Mouse (Mus musculus) urinary bladder, postnatal 14 days (tissue): ENCODE data around the gene Elovl2.
"Not testable (repeated sequence)": the region's sequence is repeated elsewhere in the genome, so short reads cannot be mapped to it uniquely, and the experiment has no call there.

Source experiments
- DNase-seq: peaks from one replicate; pipeline ENCODE4 v3.0.0; 2021; ENCODE audit warnings: low spot score

The Elovl2 gene

DNA sequence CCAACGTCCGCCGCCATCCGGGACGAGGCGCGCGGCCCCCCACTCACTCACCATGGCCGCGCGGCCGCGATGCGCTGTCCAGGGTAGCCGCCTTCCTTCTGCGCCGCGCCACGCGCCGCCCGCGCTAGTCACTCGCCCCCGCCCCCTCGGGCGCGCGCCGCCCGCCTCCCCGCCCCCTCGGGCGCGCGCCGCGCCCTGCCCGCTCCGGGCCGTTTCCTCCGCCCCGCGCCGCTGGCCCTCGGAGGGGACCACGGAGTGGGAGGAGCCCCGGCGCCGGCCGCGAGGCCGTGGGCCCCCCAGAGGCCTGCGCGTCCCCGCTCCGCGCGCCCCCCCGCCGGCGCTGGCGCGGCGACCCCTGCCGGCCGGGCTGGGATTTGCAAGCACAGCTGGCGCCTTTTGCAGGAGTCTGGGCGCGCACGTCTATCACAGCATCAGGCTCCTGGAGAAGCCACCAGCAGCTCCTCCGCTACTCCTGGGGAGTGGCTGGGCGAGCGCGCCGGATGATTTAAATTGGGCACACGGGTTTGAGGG lies at the start of gene Elovl2:
Elovl2 (minus strand) TSS at position 102 of the 531 bp plus-strand sequence.
- peak; percentile 62 for DNase-seq

DNA sequence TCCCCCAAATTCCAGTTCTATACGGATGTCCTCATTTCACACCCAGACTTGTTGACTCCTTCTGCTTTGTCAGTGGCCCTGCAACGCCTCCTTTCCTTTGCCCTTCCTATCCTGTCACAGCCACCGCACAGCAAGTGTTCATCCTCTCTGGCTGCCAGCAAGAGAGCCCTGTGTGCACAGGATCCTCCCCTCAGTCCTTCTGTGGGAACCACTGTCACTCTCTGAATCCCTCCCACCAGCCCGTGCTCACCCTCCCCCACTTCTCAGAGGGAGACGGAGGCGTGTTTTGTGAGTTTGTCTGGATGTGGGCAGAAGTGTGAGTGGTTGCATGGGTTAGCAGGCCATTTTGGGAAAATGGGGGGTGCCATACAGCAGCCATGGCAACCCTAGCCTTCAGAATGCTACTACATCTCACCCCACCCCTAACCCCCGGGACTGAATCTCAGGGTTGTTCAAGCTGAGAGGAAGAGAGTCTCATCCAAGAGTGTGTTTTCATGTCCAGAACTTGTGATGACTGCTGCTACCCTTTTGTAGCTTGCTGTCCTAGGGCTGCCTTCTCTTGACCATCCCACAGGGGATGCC lies 47.7 kb upstream of the Elovl2 start:
- DNase-seq = no peak

DNA sequence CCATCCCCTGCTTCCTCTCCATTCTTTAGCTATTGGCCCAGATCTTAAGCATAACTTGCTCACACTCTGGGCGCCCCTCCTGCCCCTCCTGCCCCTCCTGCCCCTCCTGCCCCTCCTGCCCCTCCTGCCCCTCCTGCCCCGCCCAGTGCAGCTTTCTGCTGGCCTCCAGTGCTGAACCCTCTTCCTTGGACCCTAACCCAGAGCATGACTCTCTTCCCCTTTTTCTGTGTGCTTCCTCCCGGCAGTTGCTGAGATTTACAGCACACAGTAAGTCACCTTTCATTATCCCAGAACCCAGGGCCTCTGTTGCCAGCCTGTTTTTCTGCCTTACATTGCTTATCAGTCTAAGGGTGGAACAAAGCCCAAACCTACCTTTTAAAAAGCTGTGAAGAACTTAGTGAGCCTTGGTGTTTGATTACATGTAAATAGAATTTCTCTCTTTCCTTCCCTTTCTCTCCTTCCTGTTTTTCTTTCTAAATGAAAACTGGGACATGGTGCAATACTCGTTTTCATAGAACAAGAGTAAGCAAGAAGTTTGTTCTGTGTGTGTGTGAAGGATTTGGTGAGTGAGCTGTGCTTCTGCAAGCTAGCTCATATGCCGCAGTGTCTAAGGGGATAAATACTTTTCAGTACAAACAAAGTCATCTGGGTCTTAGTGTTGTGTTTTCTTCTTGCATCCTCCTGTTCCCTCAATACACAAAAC lies 43.2 kb upstream of the Elovl2 start:
- no peak for DNase-seq

DNA sequence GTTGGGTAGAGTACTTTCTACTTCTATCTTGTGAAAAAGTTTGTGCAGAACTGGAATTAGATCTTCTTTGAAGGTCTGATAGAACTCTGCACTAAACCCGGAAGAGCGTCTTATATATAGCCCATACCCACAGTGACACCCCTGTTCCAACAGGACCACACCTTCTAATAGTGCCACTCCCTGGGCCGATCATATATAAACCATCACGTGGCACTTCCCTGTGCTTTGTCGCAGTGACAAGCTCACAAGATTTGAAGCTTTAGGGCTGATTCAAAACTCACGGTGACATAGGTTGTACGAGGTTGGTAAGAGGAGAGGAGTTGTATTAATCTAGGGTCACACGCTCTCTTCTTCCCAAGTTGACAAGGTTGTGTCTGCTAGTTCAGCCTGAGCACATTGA lies 41.4 kb upstream of the Elovl2 start:
- DNase-seq = not testable (repeated sequence)

DNA sequence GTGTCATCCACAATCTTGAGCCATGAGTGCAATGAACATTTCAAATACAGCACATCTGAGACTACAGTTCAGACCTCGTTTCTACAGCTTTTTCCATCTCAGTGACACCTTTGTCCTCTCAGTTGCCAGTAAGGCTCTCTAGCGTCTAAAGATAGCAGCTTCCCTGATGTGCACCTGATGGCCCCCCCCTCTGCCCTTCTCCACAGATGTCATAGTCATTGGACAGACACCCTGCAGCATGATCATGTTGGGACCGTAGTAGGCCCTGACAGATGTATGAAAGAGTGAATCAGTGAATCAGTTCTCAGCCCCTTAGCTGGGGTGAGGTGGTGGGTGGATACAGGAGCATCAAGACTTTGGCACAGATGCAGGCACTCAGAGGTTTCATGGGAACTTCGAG lies 37.6 kb upstream of the Elovl2 start:
- DNase-seq = no peak

DNA sequence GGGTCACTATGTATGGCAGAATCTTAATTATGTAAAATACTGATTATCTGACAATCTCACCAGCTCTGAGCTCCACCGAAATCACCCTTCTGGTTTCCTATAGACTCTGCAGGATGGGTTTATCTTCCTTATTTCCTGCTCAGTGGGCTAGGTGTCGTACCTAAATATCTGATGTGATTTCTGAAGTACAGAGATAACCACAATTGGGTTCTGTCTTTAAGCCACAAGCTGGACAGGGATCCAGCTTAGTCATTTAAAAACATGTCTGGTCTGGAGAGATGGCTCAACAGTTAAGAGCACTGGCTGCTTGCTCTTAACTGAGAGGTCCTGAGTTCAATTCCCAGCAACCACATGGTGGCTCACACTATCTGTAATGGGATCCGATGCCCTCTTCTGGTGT lies 36.8 kb upstream of the Elovl2 start:
- no peak for DNase-seq

DNA sequence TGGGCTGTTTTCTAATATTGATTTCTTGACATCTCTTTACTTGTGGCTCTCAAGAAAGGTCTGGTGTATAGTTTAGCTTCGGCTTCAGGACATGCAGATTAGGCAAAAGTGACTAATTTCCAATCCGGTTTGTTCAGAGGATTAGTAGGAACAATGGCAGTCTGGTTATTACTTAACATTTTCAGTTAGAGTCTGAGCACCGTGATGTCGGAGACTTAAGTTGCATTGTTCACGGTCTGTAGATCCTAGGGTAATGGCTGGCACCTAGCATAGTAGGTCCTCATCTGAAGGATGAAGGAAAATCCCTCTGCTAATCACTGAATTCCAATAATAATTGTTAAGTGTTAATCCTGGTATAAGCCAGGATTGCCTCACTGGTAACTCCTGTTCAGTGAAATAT lies 35.9 kb upstream of the Elovl2 start:
- DNase-seq = no peak

DNA sequence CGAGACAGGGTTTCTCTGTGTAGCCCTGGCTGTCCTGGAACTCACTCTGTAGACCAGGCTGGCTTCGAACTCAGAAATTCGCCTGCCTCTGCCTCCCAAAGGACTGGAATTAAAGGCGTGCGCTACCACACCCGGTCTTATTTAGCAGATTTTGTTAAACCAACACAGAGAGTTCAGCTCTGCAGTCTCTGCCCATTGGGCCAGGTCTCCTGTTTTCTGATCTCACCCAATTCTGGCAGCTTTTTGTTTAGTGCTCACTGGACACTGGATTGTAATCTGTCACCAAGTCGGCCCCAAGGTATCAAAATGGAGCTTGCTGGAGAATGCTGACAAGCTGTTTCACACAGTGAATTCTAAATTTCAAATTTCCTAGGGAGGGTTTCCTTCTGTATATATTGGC lies 32.5 kb upstream of the Elovl2 start:
- DNase-seq = no peak

DNA sequence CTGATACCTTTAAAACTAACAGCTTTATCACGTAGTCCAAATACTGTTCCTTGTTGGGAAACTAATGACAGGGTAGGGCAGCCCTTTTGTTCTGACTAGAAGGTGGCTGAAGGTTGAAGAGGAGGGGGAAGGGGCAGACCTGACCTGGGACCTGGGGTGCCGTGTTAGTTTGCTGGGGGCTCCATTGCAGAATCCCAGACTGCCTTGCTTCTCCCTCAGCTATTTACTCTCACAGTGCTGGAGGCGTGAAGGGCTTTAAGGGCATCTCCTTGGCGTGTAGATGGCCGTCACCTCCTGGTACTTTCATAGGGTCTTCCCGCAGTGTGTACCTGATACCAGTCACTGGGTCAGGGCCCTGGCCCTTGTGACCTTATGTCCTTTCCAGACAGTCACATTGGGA lies 31.9 kb upstream of the Elovl2 start:
- no peak for DNase-seq

DNA sequence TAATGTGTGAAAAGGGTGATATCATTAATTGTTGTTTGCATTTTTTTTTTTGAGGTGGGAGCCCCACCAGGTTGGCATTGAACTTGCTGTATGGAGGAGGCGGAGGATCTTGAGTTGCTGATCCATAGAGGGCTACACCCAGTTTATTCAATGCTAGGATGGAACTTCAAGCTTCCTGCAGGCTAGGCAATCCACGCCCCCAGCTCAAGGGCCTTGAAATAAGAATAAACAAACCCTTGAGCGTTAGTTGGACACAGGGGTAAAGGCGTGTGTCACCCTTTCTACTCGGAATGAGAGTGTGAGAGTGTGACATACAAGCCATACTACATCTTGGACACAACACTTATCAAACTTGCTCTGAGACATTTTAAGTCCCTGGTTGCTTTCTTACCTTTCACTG lies 31.5 kb upstream of the Elovl2 start:
- DNase-seq = no peak

DNA sequence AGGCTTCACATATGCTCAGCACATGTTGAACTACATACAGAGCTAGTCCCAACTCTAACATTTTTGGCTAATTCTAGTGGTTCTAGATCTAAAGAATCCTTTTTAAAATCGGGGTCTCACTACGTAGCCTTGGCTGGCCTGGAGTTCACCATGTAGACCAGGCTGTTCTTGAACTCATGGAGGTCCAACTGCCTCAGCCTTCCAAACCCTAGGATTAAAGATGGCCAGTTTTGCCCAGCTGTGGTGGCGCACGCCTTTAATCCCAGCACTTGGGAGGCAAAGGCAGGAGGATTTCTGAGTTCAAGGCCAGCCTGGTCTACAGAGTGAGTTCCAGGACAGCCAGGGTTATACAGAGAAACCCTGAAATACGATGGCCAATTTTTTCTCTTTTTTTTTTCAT lies 31.0 kb upstream of the Elovl2 start:
- not testable (repeated sequence) for DNase-seq

DNA sequence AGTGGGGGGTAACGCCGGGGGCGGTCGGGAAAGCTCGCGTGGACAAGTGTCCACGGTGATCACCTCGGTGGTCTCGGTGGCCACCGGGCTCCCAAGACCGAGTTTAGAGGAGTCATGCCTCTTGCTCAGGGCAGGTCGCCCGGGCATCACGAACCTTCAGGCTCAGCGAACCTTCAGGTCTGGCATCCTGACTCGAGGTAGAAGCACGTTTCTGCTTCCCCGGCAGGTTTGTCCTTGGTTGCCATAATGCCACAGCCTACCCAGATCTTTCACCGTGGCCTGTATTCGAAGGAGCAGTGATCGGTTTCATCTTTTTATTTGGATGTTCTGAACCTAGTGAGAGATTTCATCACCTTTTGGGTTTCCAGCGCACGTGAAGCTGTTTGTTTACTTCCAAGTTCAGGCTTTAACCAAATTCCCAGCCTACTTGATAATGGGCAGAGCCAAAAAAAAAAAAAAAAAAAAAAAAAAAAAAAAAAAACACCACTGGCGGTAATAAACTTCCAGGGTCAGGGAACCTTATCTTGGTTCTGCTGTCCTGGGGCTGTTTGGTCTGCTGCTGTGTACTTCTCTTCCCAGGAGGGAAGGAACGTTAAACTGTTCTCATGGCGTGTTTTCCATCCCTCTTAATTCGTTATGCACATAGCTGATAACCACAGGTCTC lies 30.2 kb upstream of the Elovl2 start:
- DNase-seq = peak; percentile 21

DNA sequence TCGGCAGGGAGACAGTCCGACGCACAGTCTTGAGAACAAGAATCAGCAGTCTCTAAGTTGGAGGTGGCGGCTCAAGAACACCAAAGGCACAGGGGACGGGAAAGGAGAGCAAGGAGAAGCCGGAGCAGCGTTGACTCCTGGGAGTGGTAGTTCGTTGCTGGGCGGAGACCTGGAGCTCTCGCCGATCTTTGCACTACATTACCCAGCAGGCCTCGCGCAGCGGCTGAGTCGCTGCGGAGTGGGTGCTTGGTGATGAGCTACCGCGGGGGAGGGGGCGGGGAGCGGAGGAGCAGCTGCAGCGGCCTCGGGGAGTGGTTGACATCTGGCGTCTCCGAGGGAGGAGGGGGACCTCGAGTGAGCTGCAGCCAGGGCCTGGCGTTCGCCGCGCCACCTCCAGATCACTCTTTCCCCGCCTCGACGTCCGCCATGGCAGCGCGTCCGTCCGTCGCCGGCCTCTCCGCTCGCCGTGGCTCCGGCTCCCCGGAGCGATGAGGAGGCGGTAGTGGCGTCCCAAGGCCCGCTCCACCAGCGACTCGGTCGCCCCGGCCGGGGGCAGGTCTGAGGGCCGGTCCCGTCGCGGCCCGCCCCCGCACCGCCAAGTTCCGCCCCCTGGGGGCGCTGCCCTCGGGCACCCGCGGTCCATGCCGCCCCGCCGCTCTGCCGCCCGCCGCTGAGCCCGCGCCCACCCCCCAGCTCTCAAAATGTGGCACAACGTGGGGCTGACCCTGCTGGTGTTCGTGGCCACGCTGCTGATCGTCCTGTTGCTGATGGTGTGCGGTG lies 29.5 kb upstream of the Elovl2 start, which contains the start of gene Smim13:
Smim13 (plus strand) TSS at position 307 of the 780 bp plus-strand sequence.
- peak; percentile 91 for DNase-seq

DNA sequence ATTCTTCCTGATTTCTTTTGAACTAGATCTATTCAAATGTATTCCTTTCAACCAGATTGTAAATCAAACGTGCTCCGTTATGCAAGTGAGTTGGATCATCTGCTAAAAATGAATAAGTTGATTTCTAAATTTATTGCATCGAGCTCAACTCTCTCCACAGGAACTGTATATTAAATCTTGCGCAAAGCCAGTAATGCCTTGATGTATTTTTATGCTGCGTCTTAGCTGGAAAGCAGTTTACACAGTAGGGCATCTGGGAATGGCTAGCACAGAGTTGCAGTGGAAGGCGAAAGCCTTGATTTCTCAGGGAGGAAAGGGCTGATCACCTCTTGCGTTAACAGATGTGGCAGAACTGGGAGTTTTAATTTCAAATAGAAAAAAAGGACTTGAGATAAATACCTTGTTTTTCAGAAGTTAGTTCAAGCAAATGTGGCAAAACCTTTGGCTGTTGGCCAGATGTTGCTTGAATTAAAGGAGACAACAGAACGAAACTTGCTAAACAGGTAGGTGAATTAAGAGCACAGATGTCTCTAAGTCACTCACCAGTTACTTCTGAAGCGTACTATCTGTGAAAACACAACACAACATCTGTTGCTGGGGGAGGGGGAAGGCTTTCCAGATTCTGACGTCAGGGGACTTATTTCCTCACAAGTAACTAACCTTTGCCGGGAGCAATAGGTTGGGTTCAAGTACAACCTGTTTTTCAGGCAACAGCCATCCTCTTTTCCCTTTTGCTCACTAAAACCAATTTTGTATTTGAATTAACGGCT lies 28.7 kb upstream of the Elovl2 start:
- no peak for DNase-seq

DNA sequence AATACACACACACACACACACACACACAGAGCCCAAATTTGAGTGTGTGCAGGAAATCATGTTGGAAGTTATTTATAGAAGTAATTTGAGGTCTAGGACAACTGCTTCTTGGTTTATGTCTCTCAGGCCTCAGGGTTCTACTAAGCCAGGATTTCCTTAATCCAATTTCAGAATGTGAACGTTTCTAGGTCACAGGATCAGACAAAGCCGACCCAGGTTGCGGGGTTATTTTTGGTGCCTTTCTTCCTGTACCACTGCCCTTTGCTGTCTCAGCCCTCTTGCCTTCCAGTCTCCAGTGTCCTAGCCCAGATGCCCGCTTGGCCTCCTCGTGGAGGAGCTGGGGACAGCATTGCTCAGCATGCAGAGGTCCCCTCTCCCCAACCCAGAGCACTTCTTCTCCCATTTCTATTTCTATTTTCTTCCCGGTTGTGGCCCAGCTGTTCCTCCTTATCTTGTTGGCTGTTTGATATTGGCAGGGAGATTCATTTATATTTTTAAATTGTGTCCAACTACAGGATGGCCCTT lies 24.2 kb upstream of the Elovl2 start:
- no peak for DNase-seq

DNA sequence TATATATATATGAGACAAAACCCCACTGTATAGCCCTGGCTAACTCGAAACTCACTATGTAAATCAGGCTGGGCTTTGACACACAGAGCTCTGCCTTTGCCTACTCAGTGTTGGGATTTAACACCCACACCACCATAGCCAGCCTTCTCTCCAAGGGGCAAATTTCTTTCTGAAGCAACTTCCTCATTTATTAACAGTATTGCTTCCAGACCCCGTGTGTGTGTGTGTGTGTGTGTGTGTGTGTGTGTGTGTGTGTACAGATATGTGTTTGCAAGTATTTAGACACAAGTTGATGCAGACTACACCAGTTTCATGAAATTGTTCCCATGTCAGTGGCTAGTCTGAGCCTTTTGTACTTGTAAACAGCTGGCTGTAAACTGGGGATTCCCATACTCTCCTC lies 21.4 kb upstream of the Elovl2 start:
- DNase-seq = no peak

DNA sequence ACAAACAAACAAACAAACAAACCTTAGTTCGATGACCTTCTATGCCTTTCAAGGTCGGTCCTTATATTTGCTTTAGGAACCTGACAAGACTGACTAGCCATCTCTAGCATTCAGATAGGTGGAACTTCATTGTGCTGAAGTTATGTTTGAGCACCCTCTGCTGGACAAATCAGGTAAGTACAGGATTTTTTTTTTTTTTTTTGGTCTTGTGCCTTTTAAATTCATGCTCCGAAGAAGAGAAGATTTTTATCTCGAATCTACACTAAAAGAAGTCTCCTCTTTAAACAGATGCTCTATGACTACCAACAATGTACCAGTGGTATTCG lies 18.6 kb upstream of the Elovl2 start:
- no peak for DNase-seq

DNA sequence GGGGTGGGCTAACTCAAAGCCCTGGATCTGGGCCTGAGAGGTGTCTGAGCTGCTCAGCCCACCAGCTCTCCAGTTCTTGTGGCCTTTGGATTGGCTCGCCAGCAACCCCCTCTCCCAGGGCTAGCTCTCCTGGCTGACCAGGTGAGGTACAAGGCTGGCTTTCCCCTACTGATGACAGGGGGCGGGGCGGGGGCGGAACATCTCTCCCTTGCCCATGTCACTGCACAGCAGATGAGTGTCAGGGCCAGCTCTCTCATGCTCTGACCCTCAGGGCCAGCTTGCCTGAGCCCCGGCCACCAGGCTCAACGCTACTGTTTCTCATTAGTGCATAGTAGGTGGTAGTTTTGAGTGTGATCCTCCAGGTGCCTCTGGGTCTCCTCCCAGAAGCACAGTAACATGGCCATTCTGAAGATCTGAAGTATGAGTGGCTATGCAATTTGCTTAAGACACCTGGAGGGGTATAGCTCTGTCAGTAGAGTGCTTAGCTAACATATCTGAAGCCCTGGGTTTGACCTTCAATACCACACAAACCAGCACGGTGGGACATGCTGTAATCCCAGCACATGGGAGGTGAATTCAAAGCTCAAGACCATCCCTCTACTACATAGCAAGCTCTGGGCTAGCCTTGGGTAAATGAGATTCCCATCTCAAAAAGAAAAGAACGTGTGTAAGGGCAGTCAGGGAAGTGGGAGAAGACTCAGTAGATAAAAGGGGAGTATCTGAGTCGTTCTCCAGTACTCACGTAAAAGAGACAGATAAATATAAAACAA lies 18.0 kb upstream of the Elovl2 start:
- DNase-seq = no peak

DNA sequence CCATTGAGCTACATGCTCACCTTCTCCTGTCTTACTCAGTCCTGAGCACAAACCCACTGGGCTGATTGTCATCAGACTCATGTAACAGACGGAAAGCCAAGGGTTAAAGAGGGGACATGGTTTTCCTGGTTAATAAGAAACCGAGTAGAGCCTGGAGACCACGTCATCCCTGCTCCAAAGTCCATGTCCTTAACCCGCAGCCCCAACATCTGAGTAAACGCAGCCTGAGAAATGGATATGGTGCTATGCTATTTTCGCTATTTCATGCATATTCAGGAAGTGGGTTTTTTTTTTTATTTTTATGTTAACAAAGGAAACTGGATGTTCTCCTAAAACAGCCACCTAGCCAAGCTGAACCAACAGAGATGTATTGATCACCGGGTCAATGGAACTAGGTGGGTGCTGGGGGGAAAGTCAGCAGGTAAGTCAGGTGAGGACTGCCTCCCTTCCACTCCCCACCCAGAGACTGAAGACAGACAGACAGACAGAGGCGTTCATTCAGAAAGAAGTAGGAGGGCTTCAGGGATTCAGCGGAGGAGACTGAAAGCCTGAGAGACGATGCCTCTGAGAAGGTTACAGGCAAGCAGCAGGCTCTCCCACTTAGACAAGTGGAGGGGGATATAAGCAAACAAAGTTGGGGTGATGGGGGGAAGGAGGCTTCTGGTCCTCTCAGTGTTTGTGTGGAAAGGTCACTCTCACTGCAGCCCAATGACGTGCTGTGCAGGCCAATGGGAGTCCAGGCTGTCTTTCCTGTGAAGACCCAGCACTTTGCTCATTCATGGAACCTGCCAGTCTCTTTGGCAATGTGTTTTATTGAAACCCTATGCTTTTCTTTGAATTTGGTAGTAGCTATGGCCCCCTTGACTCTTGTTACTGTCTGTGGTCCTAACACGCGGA lies 15.9 kb upstream of the Elovl2 start:
- no peak for DNase-seq

DNA sequence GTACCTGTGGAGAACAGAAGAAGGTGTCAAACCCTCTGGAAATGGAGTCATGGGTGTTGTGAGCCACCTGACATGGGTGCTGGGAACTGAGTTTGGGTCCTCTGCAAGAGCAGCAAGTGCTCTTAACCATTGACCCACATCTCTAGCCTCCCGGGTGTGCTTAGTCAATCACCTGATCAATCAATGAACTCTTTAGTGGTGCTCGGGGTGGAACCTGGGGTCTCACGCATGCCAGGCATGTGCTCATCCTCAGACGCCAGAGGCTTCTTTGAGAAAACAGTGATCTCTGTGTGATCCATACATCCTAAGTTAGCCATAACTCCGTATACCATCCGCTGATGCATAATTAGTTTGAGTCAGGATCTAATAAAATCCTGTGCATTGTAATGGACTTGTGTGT lies 15.0 kb upstream of the Elovl2 start:
- DNase-seq = no peak
